Mouse (Mus musculus) heart, embryonic 12.5 days (tissue): Measurements from ENCODE around the gene Gramd4. TPM values are rescaled to one million over a fixed set of nuclear protein-coding genes. Genes with fewer than 3 reads are reported as not detected.
A peak's percentile ranks its signal among the peaks of the same experiment; 100 is the strongest.

Experiments used
- ATAC-seq: fragments of 200-750 bp; cut with Nextera tagmentation; 2 replicates; pipeline ENCODE4 v1.8.0; 2017; ENCODE audit warnings: moderate TSS enrichment, moderate library complexity; ENCODE audit not compliant: insufficient number of reproducible peaks, low FRiP score
- H3K27ac ChIP-seq: fragments of 300-500 bp; sonication (generic); 2 replicates; pipeline ENCODE4 v1.5.1; 2016; ENCODE audit warnings: mild to moderate bottlenecking, moderate library complexity; ENCODE audit not compliant: poor library complexity, severe bottlenecking
- H3K27me3 ChIP-seq: fragments of 300-500 bp; sonication (generic); replicated peaks from 2 replicates; pipeline ENCODE4 v1.6.1; 2016; ENCODE audit warnings: mild to moderate bottlenecking, moderate library complexity
- H3K36me3 ChIP-seq: fragments of 300-500 bp; sonication (generic); 2 replicates; pipeline ENCODE4 v1.6.1; 2016; ENCODE audit warnings: mild to moderate bottlenecking, moderate library complexity
- H3K4me1 ChIP-seq: fragments of 300-500 bp; sonication (generic); replicated peaks from 2 replicates; pipeline ENCODE4 v1.6.1; 2016; ENCODE audit warnings: mild to moderate bottlenecking
- H3K4me2 ChIP-seq: fragments of 300-500 bp; sonication (generic); 2 replicates; pipeline ENCODE4 v1.6.1; 2016; ENCODE audit warnings: mild to moderate bottlenecking, moderate library complexity
- H3K4me3 ChIP-seq: fragments of 300-500 bp; sonication (generic); 2 replicates; pipeline ENCODE4 v1.5.1; 2016; ENCODE audit warnings: mild to moderate bottlenecking
- H3K9ac ChIP-seq: fragments of 300-500 bp; sonication (generic); 2 replicates; pipeline ENCODE4 v1.6.1; 2016; ENCODE audit warnings: mild to moderate bottlenecking, moderate library complexity
- H3K9me3 ChIP-seq: fragments of 300-500 bp; sonication (generic); replicated peaks from 2 replicates; pipeline ENCODE4 v1.6.1; 2016; ENCODE audit warnings: mild to moderate bottlenecking, moderate library complexity
- WGBS: fragments of 180-500 bp; shearing (Covaris S2); methylation state at CpG from one replicate; pipeline ENCODE4 v1.1.7; 2016; 5-methylcytosine and 5-hydroxymethylcytosine counted together
- polyA plus RNA-seq: library from polyadenylated mRNA; unstranded; fragments of >200 nt; fragmentation: Nextera tagmentation; extraction: Ambion mirVana; gene quantifications from 2 replicates; pipeline ENCODE4 v1.2.1, GENCODE M21; 2016

Gramd4 gene
- polyA plus RNA-seq, 1 experiment from 2014 or later: 14.3 TPM

DNA sequence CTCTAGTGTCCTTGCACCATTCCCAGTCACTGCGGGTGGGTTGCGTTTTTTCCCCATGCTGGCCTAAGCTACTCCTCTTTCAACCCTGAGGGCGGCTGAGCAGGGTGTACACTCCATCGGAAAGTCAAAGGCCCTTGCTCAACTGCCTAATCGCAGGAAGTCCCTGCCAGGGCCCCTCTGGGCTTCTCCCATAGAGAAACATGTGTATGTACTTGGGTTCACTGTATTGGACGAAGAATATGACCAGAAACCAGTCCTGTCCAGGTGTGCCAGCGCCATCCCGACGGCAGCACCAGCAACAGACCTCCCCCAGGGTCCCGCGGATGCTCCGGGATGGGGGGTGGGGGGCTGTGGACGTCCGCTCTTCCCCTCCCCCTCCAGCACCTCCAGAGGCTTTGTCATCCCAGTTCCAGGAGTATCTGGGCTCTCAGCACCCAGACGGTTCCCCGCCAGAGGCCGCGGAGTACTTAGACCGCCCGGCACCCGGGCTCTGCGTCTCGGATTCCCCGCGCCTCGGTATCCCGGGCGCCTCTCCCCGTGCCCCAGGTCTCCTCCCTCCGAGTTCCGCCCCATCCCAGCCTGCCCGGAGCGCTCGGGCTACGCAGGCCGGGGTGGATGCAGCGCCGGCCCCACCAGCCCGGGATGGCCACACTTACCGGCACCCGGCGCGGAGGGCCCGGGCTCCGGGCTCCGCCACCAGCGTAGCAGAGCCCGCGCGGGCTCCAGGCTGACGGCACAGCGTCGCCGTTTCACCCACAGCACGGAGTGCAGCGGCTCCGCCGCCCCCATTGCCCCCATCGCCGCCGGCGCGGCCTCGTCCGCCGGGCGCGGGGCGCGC lies 127.6 kb downstream of the Gramd4 start:
- Histone ChIP-seq H3K4me3 (peak overlapping the region; percentile 74), H3K9ac (peak overlapping the region; percentile 93), H3K4me1 (peaks cover 58% of the 10 kb centered on the region), H3K9me3 (no peaks in the 10 kb centered on the region), H3K27ac (peak overlapping the region; percentile 88), H3K4me2 (peak overlapping the region; percentile 75), H3K27me3 (no peaks in the 10 kb centered on the region), H3K36me3 (no peaks in the 10 kb centered on the region)
- peak; percentile 31 for ATAC-seq
- WGBS: under 1% methylated on average over 70 of the region's 70 CpGs

DNA sequence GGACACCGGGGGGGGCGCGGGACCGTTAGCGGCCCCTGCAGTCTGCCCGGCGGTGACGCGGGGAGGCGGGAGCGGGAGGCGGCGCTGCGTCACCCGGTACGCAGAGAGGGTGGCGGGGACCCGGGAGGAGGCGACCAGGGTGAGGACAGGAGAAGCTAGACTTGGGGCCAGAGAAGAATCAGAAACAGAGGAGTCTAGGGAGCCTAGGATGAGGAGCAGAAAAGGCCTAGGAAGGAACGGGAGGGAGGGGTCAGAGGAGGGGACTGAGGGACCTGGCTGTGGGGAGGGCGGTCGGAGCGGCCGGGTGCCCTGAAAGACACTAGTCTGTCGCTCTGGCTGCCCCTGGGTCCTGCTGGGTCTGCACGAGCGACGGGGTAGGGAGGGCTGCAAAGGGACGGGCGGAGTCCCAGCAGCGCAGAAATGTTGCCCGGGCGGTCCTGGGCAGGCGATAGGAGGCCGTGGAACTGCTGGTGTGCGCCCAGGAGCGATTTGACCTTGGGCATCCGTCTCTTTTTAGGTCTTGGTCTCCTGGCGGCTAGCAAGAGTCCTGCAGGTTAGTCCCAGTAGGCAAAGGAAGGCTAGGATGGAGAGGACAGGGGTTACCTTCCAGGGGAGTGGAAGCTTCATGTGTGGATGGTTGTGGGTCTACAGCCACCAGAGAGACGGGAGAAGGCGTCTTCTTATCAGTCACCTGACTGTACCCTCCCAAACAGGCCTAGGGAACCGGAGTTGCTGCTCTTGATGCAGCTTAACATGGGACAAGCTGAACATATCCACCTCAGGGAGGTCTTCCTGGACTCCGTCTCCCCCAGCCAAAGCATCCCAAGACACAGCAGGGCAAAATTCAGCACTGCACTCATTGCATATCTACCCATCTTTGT lies 128.4 kb downstream of the Gramd4 start, which contains the start of gene Cerk:
Gene Cerk, minus strand, starts transcription at position 453 of the 881 bp plus-strand sequence.
- H3K27ac ChIP-seq: peak within 1 kb of the TSS; percentile 88
- H3K9me3 ChIP-seq: no peaks in the 10 kb centered on the region
- peaks cover 58% of the 10 kb centered on the region for H3K4me1 ChIP-seq
- H3K36me3 ChIP-seq: no peaks in the 10 kb centered on the region
- peak; percentile 58 for ATAC-seq
- H3K4me3 ChIP-seq: peak within 1 kb of the TSS; percentile 74
- peak within 1 kb of the TSS; percentile 75 for H3K4me2 ChIP-seq
- H3K27me3 ChIP-seq: peaks cover 5% of the 10 kb centered on the region; the same call in 1 of the 2 replicates
- H3K9ac ChIP-seq: peak within 1 kb of the TSS; percentile 93
- WGBS: 2% methylated on average over 43 of the region's 43 CpGs

DNA sequence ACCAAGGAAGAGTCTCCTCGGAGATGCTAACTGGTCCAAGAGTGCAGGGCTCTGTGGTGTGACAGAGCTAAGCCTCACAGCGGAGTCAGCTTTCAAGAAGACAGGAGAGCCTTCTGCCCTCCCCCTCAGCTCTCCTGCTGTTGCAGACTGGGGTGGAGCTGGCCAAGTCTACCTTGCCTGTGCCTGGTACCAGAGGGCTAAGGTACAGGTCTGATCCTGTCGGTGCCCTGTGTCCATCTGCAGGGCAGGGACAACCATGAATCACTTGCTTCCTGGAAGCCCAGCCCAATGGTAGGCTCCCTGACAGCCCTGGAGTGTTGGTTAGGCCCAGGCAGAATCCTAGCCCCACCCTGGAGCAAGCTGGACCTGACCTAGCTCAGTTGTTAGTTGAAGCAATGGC lies 129.2 kb downstream of the Gramd4 start:
- H3K9me3 ChIP-seq: no peaks in the 10 kb centered on the region
- peak overlapping the region; percentile 75; the same call in 1 of the 2 replicates for H3K4me2 ChIP-seq
- no peak overlapping the region for H3K27ac ChIP-seq
- no peak overlapping the region for H3K4me3 ChIP-seq
- peaks cover 5% of the 10 kb centered on the region; the same call in 1 of the 2 replicates for H3K27me3 ChIP-seq
- H3K4me1 ChIP-seq: peaks cover 56% of the 10 kb centered on the region
- H3K36me3 ChIP-seq: no peaks in the 10 kb centered on the region
- no peak overlapping the region for H3K9ac ChIP-seq
- WGBS: 50% methylated on average over 3 of the region's 3 CpGs
- ATAC-seq: no peak

Other genes with a start within 250 kb of the Gramd4 start
- 34.4 and 35.7 TPM in 2 replicates for gene Cdpf1, start 246.0 kb upstream of the Gramd4 start, polyA plus RNA-seq
- 0.14 and 0.19 TPM in 2 replicates for gene Pkdrej, start 236.0 kb upstream of the Gramd4 start, polyA plus RNA-seq
- 3.3 and 3.6 TPM in 2 replicates for gene Ttc38, start 225.4 kb upstream of the Gramd4 start, polyA plus RNA-seq
- 31.6 and 32.4 TPM in 2 replicates for gene Gtse1, start 197.9 kb upstream of the Gramd4 start, polyA plus RNA-seq
- gene Trmu, start 178.4 kb upstream of the Gramd4 start, polyA plus RNA-seq: 29.9 and 30.1 TPM in 2 replicates
- gene Celsr1, start 23.9 kb upstream of the Gramd4 start, polyA plus RNA-seq: 2.0 and 2.3 TPM in 2 replicates
- 15.3 and 16.3 TPM in 2 replicates for gene Cerk, start 128.4 kb downstream of the Gramd4 start, polyA plus RNA-seq
- gene Tbc1d22a, start 156.8 kb downstream of the Gramd4 start, polyA plus RNA-seq: 10.3 and 10.7 TPM in 2 replicates